Mouse (Mus musculus) kidney, postnatal 0 days (tissue): ENCODE measurements around the gene Eif4g1. TPM values are rescaled to one million over a fixed set of nuclear protein-coding genes. Genes with fewer than 3 reads are reported as not detected.
A peak's percentile ranks its signal among the peaks of the same experiment; 100 is the strongest.

Source experiments
- ATAC-seq: fragments of 200-750 bp; cut with Nextera tagmentation; replicated peaks from 2 replicates; pipeline ENCODE4 v1.8.0; 2017; ENCODE audit warnings: low read depth, moderate number of reproducible peaks, moderate TSS enrichment, moderate library complexity; ENCODE audit not compliant: low FRiP score
- DNase-seq: peaks from one replicate; pipeline ENCODE4 v3.0.0-alpha.2; 2016; ENCODE audit warnings: low spot score
- H3K27ac ChIP-seq: fragments of 300-500 bp; sonication (generic); 2 replicates; pipeline ENCODE4 v1.5.1; 2014; ENCODE audit warnings: mild to moderate bottlenecking
- H3K27me3 ChIP-seq: fragments of 300-500 bp; sonication (generic); 2 replicates; pipeline ENCODE4 v1.6.1; 2014; ENCODE audit warnings: low read length, mixed read lengths; ENCODE audit not compliant: insufficient read depth
- H3K36me3 ChIP-seq: fragments of 300-500 bp; sonication (generic); 2 replicates; pipeline ENCODE4 v1.6.1; 2014; ENCODE audit warnings: low read length, mixed read lengths; ENCODE audit not compliant: insufficient read depth
- H3K4me1 ChIP-seq: fragments of 300-500 bp; sonication (generic); replicated peaks from 2 replicates; pipeline ENCODE4 v1.6.1; 2014; ENCODE audit warnings: antibody characterized with exemption, low read length, mixed read lengths; ENCODE audit not compliant: insufficient read depth
- H3K4me2 ChIP-seq: fragments of 300-500 bp; sonication (generic); 2 replicates; pipeline ENCODE4 v1.6.1; 2014; ENCODE audit warnings: mild to moderate bottlenecking, low read length, moderate library complexity, mixed read lengths
- H3K4me3 ChIP-seq: fragments of 300-500 bp; sonication (generic); replicated peaks from 2 replicates; pipeline ENCODE4 v1.5.1; 2014; ENCODE audit warnings: low read depth, low read length
- H3K9ac ChIP-seq: fragments of 300-500 bp; sonication (generic); 2 replicates; pipeline ENCODE4 v1.6.1; 2014; ENCODE audit warnings: low read depth, low read length
- H3K9me3 ChIP-seq: fragments of 300-500 bp; sonication (generic); replicated peaks from 2 replicates; pipeline ENCODE4 v1.6.1; 2016; ENCODE audit warnings: low read length, inconsistent platforms, mixed read lengths
- CTCF ChIP-seq: IDR thresholded peaks from 2 replicates; pipeline ENCODE4 v1.5.1; 2016; ENCODE audit warnings: antibody characterized with exemption, low read depth, mild to moderate bottlenecking, moderate library complexity
- WGBS: fragments of 180-500 bp; shearing (Covaris S2); extraction: QIAGEN DNeasy Blood & Tissue Kit; methylation state at CpG from one replicate; pipeline ENCODE4 v1.1.7; 2014; 5-methylcytosine and 5-hydroxymethylcytosine counted together
- polyA plus RNA-seq: library from polyadenylated mRNA; unstranded; fragments of >200 nt; fragmentation: Nextera tagmentation; extraction: Ambion mirVana; gene quantifications from 2 replicates; pipeline ENCODE4 v1.2.1, GENCODE M21; 2015

Gene Eif4g1
- polyA plus RNA-seq, 1 experiment from 2014 or later: 115 TPM

- peak within 1 kb of the TSS; percentile 92 for H3K4me2 ChIP-seq
- ATAC-seq: peak; percentile 89
- peak within 1 kb of the TSS; percentile 71 for H3K9ac ChIP-seq
- peak; percentile 72 for TF ChIP-seq CTCF
- H3K27ac ChIP-seq: peak within 1 kb of the TSS; percentile 97
- peak; percentile 97 for DNase-seq
- WGBS: under 1% methylated on average over 61 of the region's 62 CpGs
- H3K36me3 ChIP-seq: peaks cover 16% of the 10 kb centered on the region
- no peaks in the 10 kb centered on the region for H3K27me3 ChIP-seq
- peaks cover 15% of the 10 kb centered on the region for H3K4me1 ChIP-seq
- H3K9me3 ChIP-seq: no peaks in the 10 kb centered on the region
- H3K4me3 ChIP-seq: peak within 1 kb of the TSS; percentile 55
Measured at GRCm38 (mm10) chr16:20717181-20717977, 49.3 kb downstream of the Eif4g1 start, which contains the start of the genes Polr2h and Clcn2. Gene Polr2h, plus strand, starts transcription at chr16:20717665. Gene Clcn2, minus strand, starts transcription at chr16:20717746.

GRCm38 (mm10) chr16:20717978-20718670, 50.0 kb downstream of the Eif4g1 start:
- Histone ChIP-seq H3K27me3 (no peaks in the 10 kb centered on the region), H3K4me2 (peak overlapping the region; percentile 92), H3K9ac (peak overlapping the region; percentile 71), H3K4me1 (peaks cover 15% of the 10 kb centered on the region), H3K27ac (peak overlapping the region; percentile 97), H3K9me3 (no peaks in the 10 kb centered on the region), H3K36me3 (peaks cover 16% of the 10 kb centered on the region), H3K4me3 (peak overlapping the region; percentile 55)
- ATAC-seq: peak; percentile 10
- 2% methylated on average over 18 of the region's 18 CpGs for WGBS
- no peak for DNase-seq
- TF ChIP-seq CTCF: no peak

- no peak for TF ChIP-seq CTCF
- no peak overlapping the region for H3K9ac ChIP-seq
- peaks cover 6% of the 10 kb centered on the region; the same call in 1 of the 2 replicates for H3K4me1 ChIP-seq
- H3K9me3 ChIP-seq: no peaks in the 10 kb centered on the region
- WGBS: 83% methylated on average over 10 of the region's 10 CpGs
- H3K4me3 ChIP-seq: no peak overlapping the region
- no peak for DNase-seq
- ATAC-seq: no peak
- no peaks in the 10 kb centered on the region for H3K27me3 ChIP-seq
- no peak overlapping the region for H3K4me2 ChIP-seq
- peaks cover 16% of the 10 kb centered on the region for H3K36me3 ChIP-seq
- no peak overlapping the region for H3K27ac ChIP-seq
Measured at GRCm38 (mm10) chr16:20721808-20722207, 53.7 kb downstream of the Eif4g1 start.

GRCm38 (mm10) chr16:20722736-20723135, 54.6 kb downstream of the Eif4g1 start:
- TF ChIP-seq CTCF: no peak
- H3K9ac ChIP-seq: no peak overlapping the region
- H3K9me3 ChIP-seq: no peaks in the 10 kb centered on the region
- peaks cover 16% of the 10 kb centered on the region for H3K36me3 ChIP-seq
- no peaks in the 10 kb centered on the region for H3K27me3 ChIP-seq
- 55% methylated on average over 4 of the region's 4 CpGs for WGBS
- ATAC-seq: no peak
- H3K27ac ChIP-seq: no peak overlapping the region
- no peak for DNase-seq
- H3K4me2 ChIP-seq: no peak overlapping the region
- H3K4me1 ChIP-seq: 0 out of 2 replicates have a peak, but pooled peaks cover 6% of the 10 kb centered on the region
- H3K4me3 ChIP-seq: no peak overlapping the region

GRCm38 (mm10) chr16:20723247-20723646, 55.1 kb downstream of the Eif4g1 start:
- no peak for TF ChIP-seq CTCF
- no peak overlapping the region for H3K9ac ChIP-seq
- no peak overlapping the region for H3K4me3 ChIP-seq
- H3K9me3 ChIP-seq: no peaks in the 10 kb centered on the region
- 40% methylated on average over 4 of the region's 4 CpGs for WGBS
- H3K4me1 ChIP-seq: 0 out of 2 replicates have a peak, but pooled peaks cover 6% of the 10 kb centered on the region
- peaks cover 16% of the 10 kb centered on the region for H3K36me3 ChIP-seq
- no peaks in the 10 kb centered on the region for H3K27me3 ChIP-seq
- DNase-seq: no peak
- no peak overlapping the region for H3K27ac ChIP-seq
- H3K4me2 ChIP-seq: no peak overlapping the region
- ATAC-seq: no peak

- ATAC-seq: peak; percentile 76
Measured at GRCm38 (mm10) chr16:20724338-20724748, 56.2 kb downstream of the Eif4g1 start.

More at GRCm38 (mm10) chr16:20724338-20724748, 56.2 kb downstream of the Eif4g1 start:
- Histone ChIP-seq H3K36me3 (peaks cover 16% of the 10 kb centered on the region), H3K27ac (no peak overlapping the region), H3K4me2 (no peak overlapping the region), H3K27me3 (no peaks in the 10 kb centered on the region), H3K9me3 (no peaks in the 10 kb centered on the region), H3K9ac (no peak overlapping the region), H3K4me3 (no peak overlapping the region), H3K4me1 (no peaks in the 10 kb centered on the region)
- peak; percentile 90 for TF ChIP-seq CTCF
- peak; percentile 87 for DNase-seq
- WGBS: 34% methylated on average over 5 of the region's 5 CpGs
